Mouse (Mus musculus) spleen, postnatal 36 days (tissue): ENCODE results near the gene Spata18.

Experiments used
- DNase-seq, 2 experiments: peaks; one replicate each; pipeline ENCODE4 v3.0.0; 2022; ENCODE audit warnings: low spot score in 2 of 2, mixed read lengths in 1 of 2

Spata18 gene

GRCm38 (mm10) chr5:73666695-73667094 is 15.5 kb downstream of the Spata18 start:
- DNase-seq, result no peak

- no peak for DNase-seq
Measured at GRCm38 (mm10) chr5:73667877-73668276, 16.7 kb downstream of the Spata18 start.

GRCm38 (mm10) chr5:73669386-73669785 is 18.2 kb downstream of the Spata18 start:
- DNase-seq, result no peak

- no peak for DNase-seq
Measured at GRCm38 (mm10) chr5:73675604-73676003, 24.4 kb downstream of the Spata18 start.

GRCm38 (mm10) chr5:73676626-73677025 is 25.4 kb downstream of the Spata18 start:
- DNase-seq, result no peak

- DNase-seq, result no peak
Measured at GRCm38 (mm10) chr5:73683221-73683620, 32.0 kb downstream of the Spata18 start.

GRCm38 (mm10) chr5:73683706-73684409 is 32.7 kb downstream of the Spata18 start:
- DNase-seq, result no peak

- DNase-seq, result no peak
Measured at GRCm38 (mm10) chr5:73686149-73686548, 35.0 kb downstream of the Spata18 start.

- no peak for DNase-seq
Measured at GRCm38 (mm10) chr5:73688576-73688975, 37.4 kb downstream of the Spata18 start.

- DNase-seq, result no peak
Measured at GRCm38 (mm10) chr5:73690146-73690545, 39.0 kb downstream of the Spata18 start.

GRCm38 (mm10) chr5:73691723-73692520 is 40.7 kb downstream of the Spata18 start:
- DNase-seq, result no peak

GRCm38 (mm10) chr5:73693778-73694177 is 42.6 kb downstream of the Spata18 start:
- DNase-seq, result no peak

- DNase-seq, result no peak
Measured at GRCm38 (mm10) chr5:73694254-73695015, 43.3 kb downstream of the Spata18 start.

- DNase-seq, result no peak
Measured at GRCm38 (mm10) chr5:73697700-73698099, 46.5 kb downstream of the Spata18 start.

GRCm38 (mm10) chr5:73701063-73701890 is 50.1 kb downstream of the Spata18 start:
- no peak for DNase-seq

- no peak for DNase-seq
Measured at GRCm38 (mm10) chr5:73701946-73702710, 50.9 kb downstream of the Spata18 start.

GRCm38 (mm10) chr5:73703096-73703495 is 51.9 kb downstream of the Spata18 start:
- DNase-seq, result no peak

GRCm38 (mm10) chr5:73704263-73704662 is 53.1 kb downstream of the Spata18 start:
- DNase-seq, result no peak

- no peak for DNase-seq
Measured at GRCm38 (mm10) chr5:73704757-73705156, 53.6 kb downstream of the Spata18 start.

GRCm38 (mm10) chr5:73705290-73705689 is 54.1 kb downstream of the Spata18 start:
- no peak for DNase-seq

GRCm38 (mm10) chr5:73712852-73713251 is 61.7 kb downstream of the Spata18 start:
- DNase-seq, result no peak
